Mouse (Mus musculus): Measurements from ENCODE around the gene 1700113H08Rik. TPM values are rescaled to one million over a fixed set of nuclear protein-coding genes. Genes with fewer than 3 reads are reported as not detected.

Gene 1700113H08Rik
- not detected for total RNA-seq (2021)

- no peak for DNase-seq
- intact Hi-C loops (cut with DNase I): no loop called here
These were observed at the start of gene 1700113H08Rik for GRCm38 (mm10) chr10:87057500-87058250. Gene 1700113H08Rik (plus strand): TSS chr10:87058045.

GRCm38 (mm10) chr10:87008215-87008499, 49.7 kb upstream of the 1700113H08Rik start:
- intact Hi-C loops (cut with DNase I): no loop called here
- no peak for DNase-seq

- DNase-seq: no peak
- intact Hi-C loops (cut with DNase I): no loop called here
These were observed 45.8 kb upstream of the 1700113H08Rik start for GRCm38 (mm10) chr10:87012087-87012486.

- intact Hi-C loops (cut with DNase I): no loop called here
- DNase-seq: no peak
These were observed 43.4 kb upstream of the 1700113H08Rik start for GRCm38 (mm10) chr10:87014391-87014965.

- intact Hi-C loops (cut with DNase I): no loop called here
- DNase-seq: no peak
These were observed 42.4 kb upstream of the 1700113H08Rik start for GRCm38 (mm10) chr10:87015403-87015802.

GRCm38 (mm10) chr10:87016151-87016692, 41.6 kb upstream of the 1700113H08Rik start:
- no peak for DNase-seq
- intact Hi-C loops (cut with DNase I): no loop called here

- DNase-seq: no peak
- intact Hi-C loops (cut with DNase I): no loop called here
These were observed 39.0 kb upstream of the 1700113H08Rik start for GRCm38 (mm10) chr10:87018876-87019275.

GRCm38 (mm10) chr10:87020711-87021110, 37.1 kb upstream of the 1700113H08Rik start:
- DNase-seq: peak in 1 of 2 experiments; percentile 12
- intact Hi-C loops (cut with DNase I): loop anchor here (1.0 kb wide), 1 partner anchor 48 kb away; no protein-coding TSS in a partner anchor

GRCm38 (mm10) chr10:87024884-87025283, 33.0 kb upstream of the 1700113H08Rik start:
- intact Hi-C loops (cut with DNase I): loop anchor here (1.0 to 5.0 kb wide), 2 partner anchors 479 to 1302 kb away; no protein-coding TSS in a partner anchor
- peak; percentile 71 to 81 for DNase-seq

- DNase-seq: no peak
- intact Hi-C loops (cut with DNase I): no loop called here
These were observed 25.1 kb upstream of the 1700113H08Rik start for GRCm38 (mm10) chr10:87032768-87033167.

- DNase-seq: no peak
- intact Hi-C loops (cut with DNase I): no loop called here
These were observed 22.0 kb upstream of the 1700113H08Rik start for GRCm38 (mm10) chr10:87035866-87036265.

GRCm38 (mm10) chr10:87036271-87036703, 21.6 kb upstream of the 1700113H08Rik start:
- intact Hi-C loops (cut with DNase I): no loop called here
- DNase-seq: no peak

GRCm38 (mm10) chr10:87037062-87037461, 20.8 kb upstream of the 1700113H08Rik start:
- DNase-seq: no peak
- intact Hi-C loops (cut with DNase I): no loop called here

- DNase-seq: no peak
- intact Hi-C loops (cut with DNase I): no loop called here
These were observed 18.5 kb upstream of the 1700113H08Rik start for GRCm38 (mm10) chr10:87039340-87039739.

- intact Hi-C loops (cut with DNase I): no loop called here
- DNase-seq: no peak
These were observed 18.0 kb upstream of the 1700113H08Rik start for GRCm38 (mm10) chr10:87039800-87040199.

GRCm38 (mm10) chr10:87041265-87041664, 16.6 kb upstream of the 1700113H08Rik start:
- no peak for DNase-seq
- intact Hi-C loops (cut with DNase I): no loop called here

- no peak for DNase-seq
- intact Hi-C loops (cut with DNase I): no loop called here
These were observed 12.6 kb upstream of the 1700113H08Rik start for GRCm38 (mm10) chr10:87045273-87045672.

GRCm38 (mm10) chr10:87046469-87046868, 11.4 kb upstream of the 1700113H08Rik start:
- intact Hi-C loops (cut with DNase I): no loop called here
- DNase-seq: no peak

- no peak for DNase-seq
These were observed 10.8 kb upstream of the 1700113H08Rik start for GRCm38 (mm10) chr10:87046931-87047468.

GRCm38 (mm10) chr10:87049179-87049578, 8.7 kb upstream of the 1700113H08Rik start:
- intact Hi-C loops (cut with DNase I): no loop called here

More at GRCm38 (mm10) chr10:87046931-87047468, 10.8 kb upstream of the 1700113H08Rik start:
- intact Hi-C loops (cut with DNase I): no loop called here

GRCm38 (mm10) chr10:87051714-87052113, 6.1 kb upstream of the 1700113H08Rik start:
- DNase-seq: no peak
- intact Hi-C loops (cut with DNase I): no loop called here

More at GRCm38 (mm10) chr10:87049179-87049578, 8.7 kb upstream of the 1700113H08Rik start:
- DNase-seq: no peak
